Mouse (Mus musculus) ES-E14 (cell line): ENCODE results near the gene Fmn2.

Experiments
- MAFK ChIP-seq: IDR thresholded peaks from 2 replicates; pipeline ENCODE4 v1.6.1; 2014; ENCODE audit warnings: mild to moderate bottlenecking, low read depth, low read length, inconsistent platforms; ENCODE audit not compliant: insufficient read depth
- ZC3H11A ChIP-seq: IDR thresholded peaks from 2 replicates; pipeline ENCODE4 v1.6.1; 2012; ENCODE audit warnings: low read depth, mild to moderate bottlenecking, inconsistent platforms, low read length, borderline replicate concordance

- TF ChIP-seq MAFK (no peak), ZC3H11A (no peak)
Measured at GRCm38 (mm10) chr1:174637564-174638085, 136.0 kb downstream of the Fmn2 start.
